Mouse (Mus musculus): Measurements from ENCODE around the gene P2rx1. TPM values are rescaled to one million over a fixed set of nuclear protein-coding genes. Genes with fewer than 3 reads are reported as not detected.

P2rx1 gene
- total RNA-seq, 2 experiments from 2014 or later = 0.31 to 1.6 TPM

DNA sequence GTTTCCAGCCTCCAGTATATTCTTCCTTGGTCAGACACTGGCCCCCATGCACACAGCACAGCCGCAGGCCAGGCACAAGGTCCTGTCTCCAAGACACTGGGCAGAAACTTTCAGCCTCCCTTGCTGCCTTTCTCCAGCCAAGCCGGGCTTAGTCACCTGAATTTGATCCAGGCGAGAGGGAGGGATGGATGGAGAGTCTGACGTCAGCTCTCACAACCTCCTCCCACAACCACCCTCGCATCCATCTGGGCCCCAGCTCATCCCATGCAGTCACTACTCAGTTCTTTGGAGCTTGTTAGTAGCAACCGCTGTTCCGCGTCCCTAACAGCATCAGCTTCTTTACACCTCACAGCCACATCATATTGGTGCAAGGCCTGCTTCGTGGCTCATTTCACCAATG, 24.2 kb downstream of the P2rx1 start:
- DNase-seq = peak; percentile 84

- DNase-seq = no peak
Observed at GRCm38 (mm10) chr11:73023827-73024226, 24.9 kb downstream of the P2rx1 start.

DNA sequence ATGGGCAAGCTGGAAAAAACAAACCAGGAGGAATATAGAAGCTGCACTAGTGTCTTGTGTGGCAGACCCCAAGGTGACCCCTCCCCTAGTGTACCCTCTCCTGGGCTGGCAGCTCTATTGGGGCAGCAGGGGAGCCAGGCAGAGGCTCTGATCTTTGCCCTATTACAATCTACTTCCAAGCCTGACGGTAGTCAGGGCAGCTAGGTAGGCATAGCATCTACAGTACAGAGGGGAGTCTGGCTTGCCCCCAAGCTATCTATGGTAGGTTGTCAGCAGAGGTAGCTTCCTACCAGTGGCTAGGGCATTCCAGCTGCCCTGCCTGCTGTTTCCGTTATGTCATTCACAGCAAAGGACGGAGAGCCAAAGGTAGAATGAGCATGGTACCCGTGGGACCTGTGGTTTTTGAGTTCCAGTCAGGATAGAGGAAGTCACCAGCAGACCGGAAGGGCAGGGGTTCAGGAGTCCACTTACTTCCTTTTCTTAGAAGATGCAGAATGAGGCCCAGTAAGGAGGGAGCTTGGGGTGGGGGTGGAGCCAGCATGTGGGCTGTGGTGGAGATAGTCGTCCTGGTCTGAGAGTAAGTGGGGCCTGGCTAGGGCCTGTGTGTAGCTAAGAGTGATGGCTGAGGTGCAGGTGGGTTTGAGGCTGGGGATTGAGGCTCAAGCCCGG, 25.5 kb downstream of the P2rx1 start:
- DNase-seq = peak; percentile 32

DNA sequence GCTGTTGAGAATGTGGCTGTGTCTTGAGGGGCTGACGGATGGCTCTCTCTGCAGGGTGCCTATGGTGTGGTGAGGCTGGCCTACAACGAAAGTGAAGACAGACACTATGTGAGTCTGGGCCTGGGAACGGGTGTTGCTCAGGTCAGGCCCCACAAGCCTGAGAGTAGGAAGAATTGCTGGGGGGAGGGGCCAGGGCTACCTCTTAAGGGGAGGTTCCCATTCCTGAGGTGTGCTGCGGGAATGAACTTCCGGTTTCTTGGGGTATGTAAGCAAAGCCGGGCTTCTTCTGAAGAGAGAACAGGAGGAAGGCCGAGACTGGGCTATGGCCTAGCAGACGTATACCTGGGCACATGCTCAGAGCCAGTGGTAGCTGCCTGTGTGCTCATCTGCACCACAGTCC, 28.1 kb downstream of the P2rx1 start:
- no peak for DNase-seq

- peak; percentile 82 for DNase-seq
Observed at GRCm38 (mm10) chr11:73030821-73031498, 32.1 kb downstream of the P2rx1 start.

DNA sequence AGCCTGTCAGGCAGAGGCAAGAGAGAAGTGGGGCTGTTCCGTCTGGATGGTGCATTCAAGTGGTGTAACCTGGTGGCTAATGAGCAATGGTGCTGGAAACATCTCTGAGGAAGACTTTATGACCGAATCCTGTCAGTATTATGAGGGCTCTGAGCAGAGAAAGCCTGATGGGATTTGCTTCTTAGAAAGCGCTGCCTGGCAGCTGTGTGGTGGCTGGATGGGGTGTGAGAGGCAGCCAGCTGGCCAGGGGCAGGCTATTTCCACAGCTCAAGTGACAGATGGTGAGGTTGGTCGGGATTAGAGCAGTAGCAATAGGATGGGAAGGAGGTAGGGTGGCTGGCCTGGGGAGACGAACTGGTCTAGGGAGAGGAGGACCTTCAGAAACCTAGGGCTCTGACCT, 32.6 kb downstream of the P2rx1 start:
- DNase-seq = peak; percentile 47

DNA sequence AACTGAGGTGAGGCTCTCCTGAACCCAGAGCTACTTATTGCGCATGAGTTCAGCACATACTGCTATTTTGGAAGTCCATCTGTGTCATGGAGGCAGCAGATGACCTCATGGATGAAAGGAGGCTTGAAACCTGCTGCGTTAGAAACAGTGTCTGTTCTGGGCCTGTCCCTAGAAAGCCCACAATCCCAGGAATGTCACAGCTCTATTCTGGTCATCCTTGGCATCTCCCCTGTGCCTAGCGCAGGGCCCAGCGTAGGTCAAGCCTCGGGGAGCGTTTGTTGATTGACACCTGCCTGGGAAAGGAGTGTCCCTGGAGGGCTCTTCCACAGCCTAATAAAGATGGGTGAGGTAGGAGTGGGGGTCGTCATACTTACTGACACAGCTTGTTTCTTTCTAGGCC, 37.2 kb downstream of the P2rx1 start:
- peak; percentile 33 for DNase-seq

- DNase-seq = no peak
Observed at GRCm38 (mm10) chr11:73036889-73037288, 38.0 kb downstream of the P2rx1 start.

- DNase-seq = no peak
Observed at GRCm38 (mm10) chr11:73037691-73038090, 38.8 kb downstream of the P2rx1 start.

GRCm38 (mm10) chr11:73039102-73039799, 40.3 kb downstream of the P2rx1 start:
- DNase-seq = no peak

DNA sequence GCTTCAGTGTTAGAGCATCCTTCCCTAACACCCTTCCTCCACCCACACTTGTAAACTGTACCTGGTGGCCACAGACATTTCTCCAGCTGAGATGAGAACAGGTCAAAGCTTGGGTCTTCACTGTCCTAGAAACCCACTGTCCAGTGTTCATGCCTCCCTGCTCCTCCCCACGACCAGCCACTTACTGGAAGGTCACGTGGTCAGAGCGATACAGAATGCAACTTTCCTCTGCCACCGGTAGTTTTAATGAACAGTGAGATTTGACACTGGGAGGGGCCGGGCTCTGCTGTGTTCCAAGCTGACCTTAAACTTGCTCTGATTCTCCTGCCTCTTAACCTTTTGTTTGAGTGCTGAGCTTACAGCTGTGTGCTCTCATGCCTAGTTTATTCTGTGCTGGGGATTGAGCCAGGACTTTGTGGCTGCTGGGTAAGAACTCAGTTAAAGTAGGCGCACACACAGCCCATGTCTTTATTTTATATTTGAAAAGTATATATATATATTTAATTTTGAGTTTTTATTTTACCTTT, 45.4 kb downstream of the P2rx1 start:
- no peak for DNase-seq

DNA sequence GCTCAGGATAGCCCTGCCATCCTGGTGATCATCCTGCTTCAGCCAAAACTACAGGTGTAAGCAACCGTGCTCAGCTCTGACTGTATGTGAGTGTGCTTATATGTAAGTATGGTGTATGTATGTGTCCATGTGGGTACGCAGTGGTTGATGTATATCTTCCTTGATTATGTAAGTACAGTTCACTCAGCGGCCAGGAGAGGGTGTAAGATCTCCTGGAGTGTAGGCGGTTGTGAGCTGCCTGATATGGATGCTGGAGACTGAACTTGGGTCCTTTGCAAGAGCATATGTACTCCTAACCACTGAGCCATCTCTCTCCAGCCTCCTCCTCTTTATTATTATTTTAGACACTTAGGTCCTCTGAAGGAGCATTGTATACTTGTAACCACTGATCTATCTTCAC, 45.9 kb downstream of the P2rx1 start:
- no peak for DNase-seq

- peak; percentile 94 for DNase-seq
Observed at GRCm38 (mm10) chr11:73047542-73047996, 48.7 kb downstream of the P2rx1 start, which contains the start of gene Ncbp3. Gene Ncbp3 (plus strand): TSS chr11:73047783.

DNA sequence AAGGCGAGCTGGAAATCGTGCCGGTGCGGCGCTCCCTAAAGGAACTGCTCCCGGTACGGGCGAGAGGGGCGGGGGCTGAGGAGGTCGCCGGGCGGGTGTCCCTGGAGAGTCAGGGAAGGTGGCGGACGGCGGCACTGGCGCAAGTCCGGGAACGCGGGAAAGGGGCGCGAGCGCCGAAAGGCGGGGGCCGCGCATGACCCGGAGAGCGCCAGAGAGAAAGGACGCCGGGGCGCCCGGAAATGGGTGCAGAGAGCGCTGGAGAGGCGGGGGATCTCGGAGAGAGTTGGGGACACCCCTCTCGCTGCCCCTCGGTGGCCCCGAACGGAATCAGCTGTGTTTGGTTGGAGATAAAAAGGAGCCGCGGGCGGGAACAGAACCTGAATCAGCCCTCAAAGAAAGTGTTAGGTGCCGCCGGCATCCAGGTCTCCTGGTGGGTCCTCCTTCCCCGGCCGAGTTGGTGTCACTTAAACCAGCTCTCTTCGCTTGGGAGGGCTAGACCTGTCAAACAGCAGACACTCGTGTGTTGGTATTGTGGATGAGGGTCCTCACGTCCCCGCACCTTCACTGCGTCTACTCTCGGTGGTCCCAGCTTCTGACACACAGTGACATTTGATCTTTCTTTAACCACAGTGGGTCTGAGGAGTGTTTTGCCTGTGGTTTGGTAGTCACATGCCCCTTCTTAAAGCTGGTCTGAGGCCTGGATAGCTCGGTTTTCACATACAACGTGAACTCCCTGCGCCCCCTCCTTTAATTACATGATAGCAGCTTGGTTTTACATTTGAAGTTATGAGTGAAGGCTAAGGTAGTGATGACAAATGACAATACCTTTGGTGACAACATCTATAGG, 49.4 kb downstream of the P2rx1 start:
- no peak for DNase-seq

DNA sequence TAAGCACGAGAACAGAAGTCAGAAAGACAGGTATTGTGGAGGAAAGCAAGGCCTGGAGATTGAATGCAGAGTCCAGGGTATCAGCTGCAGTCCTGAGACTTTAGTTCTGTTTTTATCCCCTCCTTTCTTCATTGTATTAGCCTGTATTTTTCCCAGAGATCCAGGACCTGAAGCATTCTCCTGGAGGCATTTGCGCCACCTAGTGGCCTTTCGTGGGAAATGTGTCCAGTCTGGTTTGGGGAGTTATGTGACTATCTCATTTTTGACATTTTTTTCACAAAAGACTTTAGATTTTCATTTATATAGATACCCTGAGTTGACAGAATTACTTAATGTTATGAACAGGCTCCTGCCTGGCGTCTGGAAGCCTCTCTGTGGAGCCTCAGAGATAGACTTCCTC, 50.4 kb downstream of the P2rx1 start:
- peak; percentile 51 for DNase-seq

GRCm38 (mm10) chr11:73052795-73053194, 53.9 kb downstream of the P2rx1 start:
- no peak for DNase-seq

DNA sequence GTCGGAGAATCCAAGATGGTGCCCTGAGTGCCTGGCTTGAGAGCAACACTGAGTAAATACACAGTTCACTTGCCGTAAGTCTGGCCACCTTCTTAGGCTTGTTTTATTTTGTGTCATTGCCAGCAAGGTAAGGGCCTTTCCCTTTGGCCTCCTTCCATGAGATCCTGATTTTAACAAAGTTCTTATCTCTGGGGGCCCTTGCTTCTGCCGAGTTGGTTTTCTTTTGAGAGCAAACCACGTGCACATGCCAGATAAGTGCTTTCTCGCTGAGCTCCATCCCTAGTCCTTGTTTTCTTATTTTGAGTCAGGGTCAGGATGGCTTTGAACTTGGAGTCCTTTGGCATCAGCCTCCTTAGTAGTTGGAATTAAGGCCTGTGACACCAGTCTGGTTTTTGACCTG, 58.8 kb downstream of the P2rx1 start:
- DNase-seq = no peak

GRCm38 (mm10) chr11:73059630-73060029, 60.7 kb downstream of the P2rx1 start:
- no peak for DNase-seq

DNA sequence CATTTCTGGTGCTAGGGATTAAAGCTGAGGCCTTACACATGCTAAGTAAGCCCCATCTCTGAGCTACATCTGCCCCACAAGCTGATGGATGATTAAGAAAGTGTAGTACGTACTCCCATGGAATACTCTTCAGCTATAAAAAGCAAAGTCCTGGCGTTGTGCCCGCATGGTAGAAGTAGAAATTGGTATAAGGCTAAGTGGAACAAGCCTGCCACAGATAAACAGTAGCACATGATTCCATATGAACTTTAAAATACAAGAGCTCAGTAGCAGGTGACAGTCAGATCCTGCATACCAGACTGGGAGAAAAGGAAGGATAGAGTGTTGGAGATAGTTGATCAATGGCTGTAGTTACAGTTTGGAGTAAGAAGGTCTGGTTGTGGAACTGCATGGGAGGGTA, 62.5 kb downstream of the P2rx1 start:
- DNase-seq = no peak

All from gastrocnemius, postnatal 25 days (tissue).